Mouse (Mus musculus) macrophage (primary cell): Measurements from ENCODE around the gene Tpra1. TPM values are rescaled to one million over a fixed set of nuclear protein-coding genes. Genes with fewer than 3 reads are reported as not detected.

ENCODE experiments used
- H3K27ac ChIP-seq: fragments of 350-480 bp; formaldehyde crosslinking; 2 replicates; pipeline ENCODE4 v1.9.0; 2021
- H3K36me3 ChIP-seq: fragments of 350-480 bp; formaldehyde crosslinking; 2 replicates; pipeline ENCODE4 v1.9.0; 2021; ENCODE audit errors: inconsistent target
- H3K4me3 ChIP-seq: fragments of 350-480 bp; formaldehyde crosslinking; 2 replicates; pipeline ENCODE4 v1.9.0; 2021; ENCODE audit errors: inconsistent target
- H3K79me2 ChIP-seq: fragments of 350-480 bp; formaldehyde crosslinking; 2 replicates; pipeline ENCODE4 v1.9.0; 2021; ENCODE audit errors: inconsistent target
- WGBS: methylation state at CpG from one replicate; pipeline ENCODE4 v1.1.7; 2026; ENCODE audit warnings: inconsistent platforms; ENCODE audit not compliant: missing documents; 5-methylcytosine and 5-hydroxymethylcytosine counted together
- polyA plus RNA-seq: library from polyadenylated mRNA; stranded (reverse); fragments of 250-400 nt; gene quantifications from 3 replicates; pipeline ENCODE4 v1.2.4, GENCODE M21; 2018; ENCODE audit warnings: inconsistent platforms
- total RNA-seq, 78 experiments: library from RNA; depleted of rRNA; stranded (reverse); fragments of 250-400 nt; gene quantifications; 1 replicate in 9 of 78; 2 replicates in 24 of 78; 3 replicates in 43 of 78; 4 replicates in 2 of 78; pipeline ENCODE4 v1.2.4; 2018; ENCODE audit warnings: inconsistent platforms in 56 of 78

Tpra1 gene
- total RNA-seq (2018; cell fraction: chromatin; rRNA removed), result 100 to 1,000 TPM in 22 of 26 experiments, 10 to 100 TPM in 4; 34.3 to 638 (median 220) TPM
- 100 to 1,000 TPM in 23 of 26 experiments, 10 to 100 TPM in 3; 65.7 to 224 (median 135) TPM for total RNA-seq (2018; cell fraction: cytosol; rRNA removed)
- total RNA-seq (2018; cell fraction: nucleus; rRNA removed), result 100 to 1,000 TPM in 21 of 26 experiments, 10 to 100 TPM in 5; 40.5 to 401 (median 169) TPM
- polyA plus RNA-seq, result 101 to 202 TPM (median 130 TPM) in 3 replicates

GRCm38 (mm10) chr6:88901947-88902820, at the start of gene Tpra1:
Gene Tpra1, plus strand, starts transcription at chr6:88902251.
- peak within 1 kb of the TSS; percentile 89 for H3K4me3 ChIP-seq
- H3K27ac ChIP-seq, result peak within 1 kb of the TSS; percentile 93
- H3K79me2 ChIP-seq, result peaks cover 72% of the 10 kb centered on the region
- H3K36me3 ChIP-seq, result 0 out of 2 replicates have a peak, but pooled peaks cover 7% of the 10 kb centered on the region
- WGBS, result under 1% methylated on average over 61 of the region's 66 CpGs

GRCm38 (mm10) chr6:88854509-88854908, 47.5 kb upstream of the Tpra1 start:
- Histone ChIP-seq H3K79me2 (no peaks in the 10 kb centered on the region), H3K36me3 (no peaks in the 10 kb centered on the region), H3K27ac (no peak overlapping the region), H3K4me3 (no peak overlapping the region)
- whole genome bisulfite sequencing, result 75% methylated on average over 5 of the region's 5 CpGs

GRCm38 (mm10) chr6:88855636-88856035, 46.4 kb upstream of the Tpra1 start:
- Histone ChIP-seq H3K4me3 (no peak overlapping the region), H3K27ac (no peak overlapping the region), H3K79me2 (no peaks in the 10 kb centered on the region), H3K36me3 (no peaks in the 10 kb centered on the region)
- WGBS, result 22% methylated on average over 5 of the region's 5 CpGs

DNA sequence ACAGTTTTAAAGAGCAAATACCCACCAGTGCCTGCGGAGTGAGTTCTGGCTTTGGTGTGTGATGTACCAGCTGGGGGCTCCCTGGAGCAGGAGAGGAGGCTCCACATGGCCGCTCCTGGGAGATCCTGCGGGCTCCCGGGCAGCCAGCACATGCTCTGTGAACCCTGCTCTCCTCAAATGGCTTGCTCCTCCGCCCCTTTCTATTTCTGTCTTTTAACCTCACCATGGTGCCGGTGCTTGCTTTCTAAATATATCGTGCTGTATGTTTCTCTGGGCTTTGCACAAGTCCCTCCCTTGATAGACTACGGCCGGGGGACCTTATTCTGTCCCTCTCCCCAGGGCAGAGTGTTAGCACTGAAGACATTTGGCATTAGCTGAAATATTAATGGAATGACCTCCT, 44.8 kb upstream of the Tpra1 start:
- WGBS, result 26% methylated on average over 9 of the region's 9 CpGs
- no peaks in the 10 kb centered on the region for H3K79me2 ChIP-seq
- H3K27ac ChIP-seq, result no peak overlapping the region
- H3K4me3 ChIP-seq, result no peak overlapping the region
- no peaks in the 10 kb centered on the region for H3K36me3 ChIP-seq

- no peaks in the 10 kb centered on the region for H3K79me2 ChIP-seq
- WGBS, result 87% methylated on average over 6 of the region's 6 CpGs
- H3K4me3 ChIP-seq, result no peak overlapping the region
- H3K27ac ChIP-seq, result no peak overlapping the region
- no peaks in the 10 kb centered on the region for H3K36me3 ChIP-seq
These were observed 44.2 kb upstream of the Tpra1 start for GRCm38 (mm10) chr6:88857830-88858229.

DNA sequence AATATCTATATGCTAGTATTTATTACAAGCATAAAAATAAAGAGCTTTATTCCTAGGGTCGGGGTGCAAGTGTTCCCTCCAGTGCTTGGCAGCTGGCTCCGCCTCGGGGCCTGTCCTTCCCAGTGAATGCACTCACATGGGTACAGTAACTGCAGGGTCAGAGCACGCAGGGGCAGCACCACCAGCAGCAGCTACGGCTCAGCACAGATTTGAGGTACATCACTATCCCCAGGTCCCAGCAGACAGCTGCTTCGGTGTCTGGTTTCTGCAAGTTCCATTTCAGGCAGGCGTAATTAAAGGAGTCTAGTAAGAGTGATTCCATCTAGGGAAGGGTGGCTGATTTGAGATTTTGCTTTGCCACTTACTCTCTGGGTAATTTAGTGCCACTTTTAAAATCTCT, 43.7 kb upstream of the Tpra1 start:
- 86% methylated on average over 5 of the region's 7 CpGs for WGBS
- H3K79me2 ChIP-seq, result no peaks in the 10 kb centered on the region

DNA sequence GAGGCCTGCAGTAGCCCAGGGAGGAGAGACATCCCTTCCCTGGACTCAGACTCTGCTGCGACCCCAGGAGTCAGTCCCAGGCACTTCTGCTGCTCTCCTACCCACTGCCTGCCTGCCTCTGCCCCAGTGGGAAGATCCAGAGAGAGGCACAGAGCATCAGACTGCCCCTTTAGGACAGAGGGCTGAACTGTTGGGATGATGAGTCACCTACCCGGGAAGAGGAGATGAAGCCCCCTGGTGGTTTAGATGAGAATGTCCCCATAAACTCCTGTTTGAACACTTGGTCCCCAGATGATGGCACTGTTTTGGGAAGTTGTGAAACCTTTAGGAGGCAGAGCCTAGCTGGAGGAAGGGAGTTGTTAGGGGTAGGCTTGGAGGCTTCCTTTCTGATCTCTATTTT, 41.1 kb upstream of the Tpra1 start:
- Histone ChIP-seq H3K36me3 (no peaks in the 10 kb centered on the region), H3K27ac (no peak overlapping the region), H3K4me3 (no peak overlapping the region), H3K79me2 (no peaks in the 10 kb centered on the region)
- WGBS, result 42% methylated on average over 2 of the region's 2 CpGs

More for the DNA sequence above, 43.7 kb upstream of the Tpra1 start:
- Histone ChIP-seq H3K4me3 (no peak overlapping the region), H3K36me3 (no peaks in the 10 kb centered on the region), H3K27ac (no peak overlapping the region)

DNA sequence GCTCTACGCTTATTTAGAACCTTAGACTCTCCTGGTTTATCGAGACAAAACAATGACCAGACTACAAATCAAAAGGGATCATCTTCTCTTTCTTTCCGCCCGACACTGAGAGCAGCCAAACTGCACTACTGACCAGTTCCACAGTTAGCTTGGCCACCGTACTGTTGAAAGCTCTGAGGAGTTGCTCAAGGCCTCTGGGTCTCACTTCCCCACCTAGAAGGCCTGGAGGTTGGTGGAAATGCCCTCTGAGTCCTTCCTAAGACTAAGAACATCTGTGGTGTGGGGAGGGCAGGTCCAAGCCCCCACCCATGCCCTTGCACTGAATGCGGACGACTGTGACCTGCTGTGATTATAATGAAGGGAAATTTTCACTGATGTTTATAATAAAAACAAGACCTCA, 36.3 kb upstream of the Tpra1 start:
- Histone ChIP-seq H3K27ac (no peak overlapping the region), H3K36me3 (no peaks in the 10 kb centered on the region), H3K79me2 (no peaks in the 10 kb centered on the region), H3K4me3 (no peak overlapping the region)
- 51% methylated on average over 7 of the region's 7 CpGs for WGBS

GRCm38 (mm10) chr6:88869459-88869858, 32.6 kb upstream of the Tpra1 start:
- WGBS, result 71% methylated on average over 7 of the region's 7 CpGs
- Histone ChIP-seq H3K4me3 (no peak overlapping the region), H3K79me2 (no peaks in the 10 kb centered on the region), H3K27ac (no peak overlapping the region), H3K36me3 (no peaks in the 10 kb centered on the region)

DNA sequence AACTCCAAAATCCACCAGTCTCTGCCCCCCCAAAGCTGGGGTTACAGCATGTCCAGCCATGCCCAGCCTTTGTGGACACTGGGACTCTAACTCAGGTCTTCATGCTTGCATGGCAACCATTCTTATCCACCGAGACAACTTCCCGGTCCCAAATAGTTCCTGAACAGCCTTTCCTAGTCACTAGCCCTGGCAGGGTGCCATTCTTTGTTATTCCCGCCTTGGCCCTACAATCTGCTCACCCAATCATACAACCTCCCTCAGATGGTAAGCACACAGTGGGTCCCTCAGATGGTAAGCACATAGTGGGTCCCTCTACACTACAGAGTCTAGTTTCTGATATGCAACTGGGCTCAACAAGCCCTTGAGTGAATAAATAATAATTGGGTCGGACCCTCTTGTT, 31.5 kb upstream of the Tpra1 start:
- WGBS, result 62% methylated on average over 4 of the region's 4 CpGs
- H3K27ac ChIP-seq, result no peak overlapping the region
- H3K36me3 ChIP-seq, result no peaks in the 10 kb centered on the region
- no peaks in the 10 kb centered on the region for H3K79me2 ChIP-seq
- no peak overlapping the region for H3K4me3 ChIP-seq

DNA sequence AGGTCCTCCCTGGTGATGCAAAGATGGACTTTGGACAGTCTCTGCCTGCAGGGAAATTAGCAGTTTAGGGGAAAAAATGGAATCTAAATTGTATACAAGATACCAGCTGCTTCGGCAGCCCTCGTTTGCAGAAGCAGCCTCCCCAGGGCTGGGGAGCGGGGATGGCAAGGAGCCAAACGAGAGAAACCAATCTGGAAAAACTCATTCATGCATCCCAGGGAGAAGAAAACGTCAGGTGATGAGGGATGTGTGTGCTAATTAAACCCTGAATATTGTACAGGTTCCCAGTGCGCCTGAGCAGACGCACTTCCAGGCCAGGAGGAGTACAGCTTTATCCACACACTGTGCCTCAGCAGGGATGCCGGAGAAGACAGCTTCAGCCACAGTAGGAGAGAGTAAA, 30.5 kb upstream of the Tpra1 start:
- H3K36me3 ChIP-seq, result no peaks in the 10 kb centered on the region
- no peak overlapping the region for H3K27ac ChIP-seq
- WGBS, result 79% methylated on average over 8 of the region's 8 CpGs
- H3K79me2 ChIP-seq, result no peaks in the 10 kb centered on the region
- H3K4me3 ChIP-seq, result no peak overlapping the region

DNA sequence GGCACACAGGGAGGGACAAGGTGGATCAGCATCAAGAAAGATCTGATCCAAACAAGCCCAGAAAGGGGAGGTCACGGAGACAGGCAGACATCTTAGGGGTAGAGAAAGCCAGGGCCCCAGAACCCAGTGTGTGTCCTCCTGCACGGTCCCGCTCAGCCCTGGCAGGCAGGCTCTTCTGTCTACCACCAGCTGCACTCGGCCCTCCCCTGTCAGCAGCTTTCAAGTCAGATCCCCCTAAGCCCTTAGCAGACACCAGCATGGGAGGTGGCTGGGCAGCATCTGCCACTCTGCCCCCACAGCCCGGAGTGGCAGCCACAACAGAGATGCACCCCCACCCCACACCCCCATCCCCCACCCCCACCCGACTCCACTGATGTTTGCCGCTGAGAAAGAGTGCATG, 29.2 kb upstream of the Tpra1 start:
- WGBS, result 75% methylated on average over 6 of the region's 7 CpGs
- Histone ChIP-seq H3K27ac (no peak overlapping the region), H3K36me3 (no peaks in the 10 kb centered on the region), H3K4me3 (no peak overlapping the region), H3K79me2 (no peaks in the 10 kb centered on the region)

DNA sequence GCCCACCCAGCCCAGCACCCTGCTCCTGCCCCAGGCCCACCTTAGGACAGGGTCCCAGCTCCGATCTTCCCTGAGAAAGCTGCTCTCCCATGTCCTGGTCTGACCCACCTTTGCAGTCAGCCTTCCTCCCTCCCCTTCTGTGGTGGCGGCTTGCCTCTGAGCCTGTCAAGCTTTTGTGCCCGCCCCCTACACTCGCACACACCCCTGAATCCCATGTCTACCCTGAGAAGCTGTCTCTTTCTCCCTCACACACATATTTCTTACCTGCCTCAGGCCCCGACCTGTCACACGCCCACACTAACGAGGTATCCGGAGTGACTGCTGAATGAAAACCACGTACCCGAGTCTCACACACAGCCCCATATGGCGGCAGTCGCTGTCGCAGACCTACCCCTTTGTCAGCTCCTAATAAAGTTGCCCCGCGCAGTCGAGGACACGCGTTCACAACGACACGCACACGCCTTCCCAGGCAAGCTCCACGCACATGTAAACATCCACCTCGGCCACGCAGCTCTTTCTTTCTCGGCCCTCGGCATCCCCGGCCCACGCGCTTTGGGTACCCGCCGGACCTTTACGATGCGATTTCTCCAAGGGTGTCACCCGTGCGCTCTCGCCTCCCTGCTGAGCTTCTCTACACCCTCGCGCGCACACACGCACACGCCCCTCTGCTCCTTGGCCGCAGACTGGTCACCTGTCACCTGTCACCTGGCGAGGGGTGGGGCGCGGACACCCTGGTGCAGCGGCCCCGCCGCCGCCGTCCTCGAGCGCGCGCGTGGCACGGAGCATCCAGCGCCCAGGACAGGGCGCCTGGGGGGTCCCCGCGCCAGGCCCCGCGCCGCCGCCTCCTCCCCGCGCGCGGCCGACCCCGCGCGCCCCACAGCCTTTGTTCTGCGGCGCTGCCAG, 27.8 kb upstream of the Tpra1 start:
- 17% methylated on average over 57 of the region's 74 CpGs for WGBS
- Histone ChIP-seq H3K4me3 (no peak overlapping the region), H3K79me2 (no peaks in the 10 kb centered on the region), H3K36me3 (no peaks in the 10 kb centered on the region), H3K27ac (no peak overlapping the region)

- no peak within 1 kb of the TSS for H3K4me3 ChIP-seq
- no peaks in the 10 kb centered on the region for H3K36me3 ChIP-seq
- H3K79me2 ChIP-seq, result no peaks in the 10 kb centered on the region
- no peak within 1 kb of the TSS for H3K27ac ChIP-seq
- 8% methylated on average over 60 of the region's 63 CpGs for WGBS
These were observed 27.1 kb upstream of the Tpra1 start, which contains the start of gene Podxl2 for GRCm38 (mm10) chr6:88874868-88875508. Gene Podxl2, minus strand, starts transcription at chr6:88875044.
